Mouse (Mus musculus) kidney, postnatal 0 days (tissue): ENCODE data around the gene Rin3. TPM values are rescaled to one million over a fixed set of nuclear protein-coding genes. Genes with fewer than 3 reads are reported as not detected.

Experiments used
- ATAC-seq: fragments of 200-750 bp; cut with Nextera tagmentation; replicated peaks from 2 replicates; pipeline ENCODE4 v1.8.0; 2017; ENCODE audit warnings: low read depth, moderate number of reproducible peaks, moderate TSS enrichment, moderate library complexity; ENCODE audit not compliant: low FRiP score
- DNase-seq: peaks from one replicate; pipeline ENCODE4 v3.0.0-alpha.2; 2016; ENCODE audit warnings: low spot score
- H3K27ac ChIP-seq: fragments of 300-500 bp; sonication (generic); 2 replicates; pipeline ENCODE4 v1.5.1; 2014; ENCODE audit warnings: mild to moderate bottlenecking
- H3K27me3 ChIP-seq: fragments of 300-500 bp; sonication (generic); 2 replicates; pipeline ENCODE4 v1.6.1; 2014; ENCODE audit warnings: low read length, mixed read lengths; ENCODE audit not compliant: insufficient read depth
- H3K36me3 ChIP-seq: fragments of 300-500 bp; sonication (generic); 2 replicates; pipeline ENCODE4 v1.6.1; 2014; ENCODE audit warnings: low read length, mixed read lengths; ENCODE audit not compliant: insufficient read depth
- H3K4me1 ChIP-seq: fragments of 300-500 bp; sonication (generic); replicated peaks from 2 replicates; pipeline ENCODE4 v1.6.1; 2014; ENCODE audit warnings: antibody characterized with exemption, low read length, mixed read lengths; ENCODE audit not compliant: insufficient read depth
- H3K4me2 ChIP-seq: fragments of 300-500 bp; sonication (generic); 2 replicates; pipeline ENCODE4 v1.6.1; 2014; ENCODE audit warnings: mild to moderate bottlenecking, low read length, moderate library complexity, mixed read lengths
- H3K4me3 ChIP-seq: fragments of 300-500 bp; sonication (generic); replicated peaks from 2 replicates; pipeline ENCODE4 v1.5.1; 2014; ENCODE audit warnings: low read depth, low read length
- H3K9ac ChIP-seq: fragments of 300-500 bp; sonication (generic); 2 replicates; pipeline ENCODE4 v1.6.1; 2014; ENCODE audit warnings: low read depth, low read length
- H3K9me3 ChIP-seq: fragments of 300-500 bp; sonication (generic); replicated peaks from 2 replicates; pipeline ENCODE4 v1.6.1; 2016; ENCODE audit warnings: low read length, inconsistent platforms, mixed read lengths
- CTCF ChIP-seq: IDR thresholded peaks from 2 replicates; pipeline ENCODE4 v1.5.1; 2016; ENCODE audit warnings: antibody characterized with exemption, low read depth, mild to moderate bottlenecking, moderate library complexity
- WGBS: fragments of 180-500 bp; shearing (Covaris S2); extraction: QIAGEN DNeasy Blood & Tissue Kit; methylation state at CpG from one replicate; pipeline ENCODE4 v1.1.7; 2014; 5-methylcytosine and 5-hydroxymethylcytosine counted together
- polyA plus RNA-seq: library from polyadenylated mRNA; unstranded; fragments of >200 nt; fragmentation: Nextera tagmentation; extraction: Ambion mirVana; gene quantifications from 2 replicates; pipeline ENCODE4 v1.2.1, GENCODE M21; 2015

Gene Rin3
- polyA plus RNA-seq, 1 experiment from 2014 or later: 8.8 TPM

- ATAC-seq: no peak
- Histone ChIP-seq H3K27me3 (no peaks in the 10 kb centered on the region), H3K4me2 (no peak overlapping the region), H3K9ac (no peak overlapping the region), H3K9me3 (no peaks in the 10 kb centered on the region), H3K36me3 (peaks cover 12% of the 10 kb centered on the region; the same call in 1 of the 2 replicates), H3K4me3 (no peak overlapping the region), H3K27ac (no peak overlapping the region), H3K4me1 (peaks cover 15% of the 10 kb centered on the region)
- 77% methylated on average over 5 of the region's 5 CpGs for WGBS
- no peak for DNase-seq
- no peak for TF ChIP-seq CTCF
Measured at GRCm38 (mm10) chr12:102311454-102311853, 28.6 kb downstream of the Rin3 start.

- H3K9me3 ChIP-seq: no peaks in the 10 kb centered on the region
- peak overlapping the region; percentile 43; the same call in 1 of the 2 replicates for H3K27ac ChIP-seq
- WGBS: 43% methylated on average over 2 of the region's 2 CpGs
- TF ChIP-seq CTCF: no peak
- H3K36me3 ChIP-seq: peaks cover 12% of the 10 kb centered on the region; the same call in 1 of the 2 replicates
- H3K4me3 ChIP-seq: no peak overlapping the region
- peaks cover 16% of the 10 kb centered on the region; the same call in 1 of the 2 replicates for H3K4me1 ChIP-seq
- DNase-seq (no peak), ATAC-seq (no peak)
- H3K9ac ChIP-seq: no peak overlapping the region
- H3K27me3 ChIP-seq: no peaks in the 10 kb centered on the region
- no peak overlapping the region for H3K4me2 ChIP-seq
Measured at GRCm38 (mm10) chr12:102319150-102319549, 36.3 kb downstream of the Rin3 start.

GRCm38 (mm10) chr12:102319899-102320298 is 37.1 kb downstream of the Rin3 start:
- 46% methylated on average over 2 of the region's 2 CpGs for WGBS
- DNase-seq (peak; percentile 62), ATAC-seq (peak; percentile 52)
- no peaks in the 10 kb centered on the region for H3K9me3 ChIP-seq
- no peak for TF ChIP-seq CTCF
- H3K4me3 ChIP-seq: no peak overlapping the region
- H3K4me2 ChIP-seq: no peak overlapping the region
- H3K27ac ChIP-seq: peak overlapping the region; percentile 43; the same call in 1 of the 2 replicates
- H3K9ac ChIP-seq: no peak overlapping the region
- peaks cover 18% of the 10 kb centered on the region; the same call in 1 of the 2 replicates for H3K4me1 ChIP-seq
- H3K36me3 ChIP-seq: peaks cover 7% of the 10 kb centered on the region; the same call in 1 of the 2 replicates
- H3K27me3 ChIP-seq: no peaks in the 10 kb centered on the region

GRCm38 (mm10) chr12:102320322-102320721 is 37.5 kb downstream of the Rin3 start:
- TF ChIP-seq CTCF: no peak
- H3K27me3 ChIP-seq: no peaks in the 10 kb centered on the region
- H3K9me3 ChIP-seq: no peaks in the 10 kb centered on the region
- ATAC-seq (no peak), DNase-seq (no peak)
- no peak overlapping the region for H3K9ac ChIP-seq
- H3K4me1 ChIP-seq: peaks cover 18% of the 10 kb centered on the region; the same call in 1 of the 2 replicates
- no peak overlapping the region for H3K4me2 ChIP-seq
- peak overlapping the region; percentile 19; the same call in 1 of the 2 replicates for H3K27ac ChIP-seq
- no peak overlapping the region for H3K4me3 ChIP-seq
- WGBS: 63% methylated on average over 2 of the region's 2 CpGs
- peaks cover 3% of the 10 kb centered on the region; the same call in 1 of the 2 replicates for H3K36me3 ChIP-seq

GRCm38 (mm10) chr12:102321064-102321728 is 38.3 kb downstream of the Rin3 start:
- Histone ChIP-seq H3K27me3 (no peaks in the 10 kb centered on the region), H3K9ac (no peak overlapping the region), H3K27ac (no peak overlapping the region), H3K4me3 (no peak overlapping the region), H3K4me2 (no peak overlapping the region), H3K4me1 (peaks cover 18% of the 10 kb centered on the region; the same call in 1 of the 2 replicates), H3K9me3 (no peaks in the 10 kb centered on the region), H3K36me3 (no peaks in the 10 kb centered on the region)
- no peak for DNase-seq
- no peak for ATAC-seq
- WGBS: 70% methylated on average over 4 of the region's 4 CpGs
- no peak for TF ChIP-seq CTCF

DNA sequence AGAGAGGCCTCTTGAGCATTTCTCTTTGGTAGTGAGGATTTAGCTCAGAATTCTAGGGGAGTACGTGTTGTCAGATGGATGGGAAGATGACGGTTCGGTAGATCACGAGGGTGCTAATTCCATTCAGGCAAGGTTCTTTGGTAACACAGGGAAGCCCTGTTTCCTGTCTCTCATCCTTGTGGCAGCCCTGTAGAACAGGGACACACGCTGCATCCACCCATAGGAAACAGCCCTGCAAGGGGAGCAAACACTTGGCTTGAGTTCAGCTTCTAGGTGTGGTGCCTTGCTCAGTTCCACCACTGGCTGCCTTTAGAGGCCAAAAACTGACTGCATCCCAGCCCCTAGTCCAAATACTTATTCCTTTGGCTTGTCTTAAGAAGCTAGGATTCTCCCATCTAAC is 39.0 kb downstream of the Rin3 start:
- WGBS: 73% methylated on average over 5 of the region's 5 CpGs
- no peak for TF ChIP-seq CTCF
- H3K36me3 ChIP-seq: peaks cover 2% of the 10 kb centered on the region; the same call in 1 of the 2 replicates
- no peak overlapping the region for H3K27ac ChIP-seq
- H3K27me3 ChIP-seq: no peaks in the 10 kb centered on the region
- no peak overlapping the region for H3K9ac ChIP-seq
- no peak overlapping the region for H3K4me2 ChIP-seq
- no peak overlapping the region for H3K4me3 ChIP-seq
- H3K4me1 ChIP-seq: peaks cover 18% of the 10 kb centered on the region; the same call in 1 of the 2 replicates
- H3K9me3 ChIP-seq: no peaks in the 10 kb centered on the region
- ATAC-seq (no peak), DNase-seq (no peak)
